ENCODE assay signal across 9 mouse cellular contexts in the genomic region with DNA sequence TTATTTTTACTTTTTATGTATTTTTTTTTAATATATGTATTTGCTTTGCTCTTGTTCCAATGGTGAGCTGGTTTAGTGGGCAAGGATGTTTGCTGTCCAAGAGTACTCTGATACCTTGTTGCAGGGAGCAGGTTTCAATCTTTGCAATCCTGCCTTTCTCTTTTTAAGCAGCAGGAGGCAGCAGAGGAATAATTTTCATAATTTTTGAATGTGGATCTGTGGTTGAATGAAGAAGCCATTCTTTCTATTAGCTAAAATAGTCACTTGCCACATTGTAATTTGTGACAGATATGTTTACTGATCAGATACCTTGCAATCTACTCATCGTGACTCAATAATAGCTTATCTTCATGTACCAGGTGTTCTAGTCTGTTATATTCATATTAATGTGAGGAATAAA.
DNase-seq lines count a peak whose midpoint lies in the region; ATAC-seq and TF ChIP-seq lines count a peak whose summit lies in the region.
"Had no signal": no experiment of that assay in that cellular context is flagged by ENCODE, and none has a peak within 500 bp of the region (broad histone marks: within the 10 kb centered on the region; RNA-seq: fewer than 3 reads in every experiment).

No protein-coding gene starts in this region.

- H3K27me3 ChIP-seq in midbrain, postnatal 0 days (ENCODE audit: insufficient read depth, low read length): peaks cover 13% of the 10 kb centered on the region; the same call in 1 of the 2 replicates
- H3K27me3 ChIP-seq in midbrain, embryonic 10.5 days (ENCODE audit: low read depth, poor library complexity, severe bottlenecking): peaks cover 71% of the 10 kb centered on the region
- no peaks in the 10 kb centered on the region for H3K27me3 ChIP-seq in neural tube, embryonic 15.5 days (replicated peaks)

- WGBS in midbrain, postnatal 0 days: 61% methylated on average over 1 of the region's 1 CpGs
- WGBS in midbrain, embryonic 10.5 days: 93% methylated on average over 1 of the region's 1 CpGs
- 85% methylated on average over 1 of the region's 1 CpGs for WGBS in neural tube, embryonic 15.5 days

- no peak overlapping the region for H3K9ac ChIP-seq in midbrain, postnatal 0 days (replicated peaks; ENCODE audit: low read length, poor library complexity, severe bottlenecking)
- H3K9ac ChIP-seq in neural tube, embryonic 15.5 days (replicated peaks): no peak overlapping the region

- no peaks in the 10 kb centered on the region for H3K4me1 ChIP-seq in midbrain, postnatal 0 days (ENCODE audit: insufficient read depth, low read length)
- peaks cover 31% of the 10 kb centered on the region for H3K4me1 ChIP-seq in midbrain, embryonic 10.5 days
- peaks cover 4% of the 10 kb centered on the region for H3K4me1 ChIP-seq in neural tube, embryonic 15.5 days

- H3K4me3 ChIP-seq in midbrain, postnatal 0 days (ENCODE audit: low read depth, low read length): no peak overlapping the region
- H3K4me3 ChIP-seq in midbrain, embryonic 10.5 days: no peak overlapping the region
- H3K4me3 ChIP-seq in neural tube, embryonic 15.5 days (replicated peaks): no peak overlapping the region

- no peak overlapping the region for H3K4me2 ChIP-seq in midbrain, postnatal 0 days (ENCODE audit: low read depth, low read length, poor library complexity, severe bottlenecking)
- H3K4me2 ChIP-seq in neural tube, embryonic 15.5 days: no peak overlapping the region

- ATAC-seq in midbrain, postnatal 0 days (ENCODE audit: low FRiP score): no peak
- no peak for ATAC-seq in neural tube, embryonic 15.5 days (ENCODE audit: low FRiP score)

- no peaks in the 10 kb centered on the region for H3K9me3 ChIP-seq in midbrain, postnatal 0 days (ENCODE audit: low read length)
- no peaks in the 10 kb centered on the region for H3K9me3 ChIP-seq in midbrain, embryonic 10.5 days (replicated peaks)
- H3K9me3 ChIP-seq in neural tube, embryonic 15.5 days (replicated peaks): no peaks in the 10 kb centered on the region

- no peaks in the 10 kb centered on the region for H3K36me3 ChIP-seq in midbrain, postnatal 0 days (ENCODE audit: insufficient read depth, low read length)
- no peaks in the 10 kb centered on the region for H3K36me3 ChIP-seq in midbrain, embryonic 10.5 days
- no peaks in the 10 kb centered on the region for H3K36me3 ChIP-seq in neural tube, embryonic 15.5 days

- DNase-seq in gastrocnemius, postnatal 10 days: peak; percentile 21
- no peak for DNase-seq in gastrocnemius, adult 8-10 months (ENCODE audit: low spot score in 2 of 2)
- DNase-seq in midbrain, postnatal 0 days (ENCODE audit: low spot score): peak; percentile 54
- no peak for DNase-seq in midbrain, embryonic 10.5 days (ENCODE audit: low spot score)
- DNase-seq in adipocyte (ENCODE audit: low spot score): peak; percentile 60
- peak; percentile 44 for DNase-seq in hindlimb bud, embryonic 11.5 days (ENCODE audit: extremely low spot score, low read depth, low spot score)
- peak; percentile 18 for DNase-seq in retina, adult 2 months (ENCODE audit: low read depth, low spot score)

- H3K27ac ChIP-seq in midbrain, postnatal 0 days (ENCODE audit: low read depth, low read length): no peak overlapping the region
- H3K27ac ChIP-seq in midbrain, embryonic 10.5 days (replicated peaks): no peak overlapping the region
- no peak overlapping the region for H3K27ac ChIP-seq in neural tube, embryonic 15.5 days (replicated peaks)
- H3K27ac ChIP-seq: macrophage had no signal

- peak; percentile 81 for TF ChIP-seq CTCF in midbrain, postnatal 0 days (IDR thresholded peaks at IDR 0.05)

Comparison
In these comparisons a context has a peak if more than half of its experiments do, and no peak if none do; other contexts are left out.
1. DNase-seq: peak in gastrocnemius, postnatal 10 days (single experiment), midbrain, postnatal 0 days (single experiment), adipocyte (single experiment), hindlimb bud, embryonic 11.5 days (single experiment) and retina, adult 2 months (single experiment); none in gastrocnemius, adult 8-10 months (0 of 2) and midbrain, embryonic 10.5 days (single experiment).